Mouse (Mus musculus) C2C12 (cell line): ENCODE measurements at regions not wholly inside any gene's neighbourhood (a gene's known extent, or its start where the extent isn't known, plus 50 kb on each side); places are given as distances from the start of the nearest gene placed in this dataset.

ENCODE experiments used
- CEBPB ChIP-seq: IDR thresholded peaks from one replicate; pipeline ENCODE4 v1.6.1; 2011; ENCODE audit warnings: low read depth, mild to moderate bottlenecking, control low read depth, moderate library complexity
- CTCF ChIP-seq: IDR thresholded peaks from one replicate; pipeline ENCODE4 v1.5.1; 2011; ENCODE audit not compliant: control insufficient read depth, insufficient read depth, insufficient read length
- MAX ChIP-seq: IDR thresholded peaks from one replicate; pipeline ENCODE4 v1.6.1; 2011; ENCODE audit warnings: mild to moderate bottlenecking, control low read depth
- MYOG ChIP-seq: IDR thresholded peaks from one replicate; pipeline ENCODE4 v1.6.1; 2011; ENCODE audit not compliant: control insufficient read depth, insufficient read length; ENCODE audit errors: extremely low read depth
- USF1 ChIP-seq: IDR thresholded peaks from one replicate; pipeline ENCODE4 v1.6.1; 2011; ENCODE audit warnings: low read depth, mild to moderate bottlenecking, control low read depth, moderate library complexity

DNA sequence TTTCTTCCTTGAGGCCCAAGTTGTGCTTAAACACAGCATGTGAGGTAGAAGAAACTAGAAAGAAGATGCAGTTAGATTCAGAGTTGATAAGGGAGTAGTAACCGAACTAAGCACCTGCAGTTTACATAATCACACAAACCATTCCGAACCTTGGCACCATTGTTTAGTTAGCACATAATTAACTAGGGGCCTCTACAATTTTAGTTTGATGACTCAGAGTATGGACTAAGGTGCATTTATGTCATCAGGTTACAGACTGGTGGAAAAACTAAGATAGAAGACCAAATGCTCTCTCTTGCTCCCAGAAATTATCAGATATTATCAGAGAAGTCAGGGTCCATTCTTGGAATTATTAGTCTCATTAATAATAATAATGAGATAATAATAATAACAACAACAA lies 134.9 kb upstream of the Usp25 start:
- TF ChIP-seq CTCF (no peak), CEBPB (no peak), MAX (no peak), MYOG (no peak), USF1 (no peak)
